ENCODE assay signal across 9 mouse cellular contexts in genomic region chr12:85792821-85793346, GRCm38 (mm10). TPM values are rescaled to one million over a fixed set of nuclear protein-coding genes. Genes with fewer than 3 reads are reported as not detected.
A peak's percentile ranks its signal among the peaks of the same experiment; 100 is the strongest.
DNase-seq lines count a peak whose midpoint lies in the region; ATAC-seq and TF ChIP-seq lines count a peak whose summit lies in the region.
"Had no signal": no experiment of that assay in that cellular context is flagged by ENCODE, and none has a peak within 500 bp of the region (broad histone marks: within the 10 kb centered on the region; RNA-seq: fewer than 3 reads in every experiment).

No protein-coding gene starts in this region.

- no peak for TF ChIP-seq CTCF in left cerebral cortex, adult 2 months (IDR thresholded peaks at IDR 0.05)

- WGBS in hindbrain, embryonic 14.5 days: 63% methylated on average over 6 of the region's 6 CpGs
- 78% methylated on average over 6 of the region's 6 CpGs for WGBS in hindbrain, embryonic 10.5 days

- H3K27ac ChIP-seq in hindbrain, embryonic 14.5 days: no peak overlapping the region
- no peak overlapping the region for H3K27ac ChIP-seq in hindbrain, embryonic 10.5 days
- H3K27ac ChIP-seq in left cerebral cortex, adult 2 months: no peak overlapping the region
- H3K27ac ChIP-seq: embryonic facial prominence, embryonic 12.5 days had no signal

- no peaks in the 10 kb centered on the region for H3K27me3 ChIP-seq in hindbrain, embryonic 14.5 days (ENCODE audit: control insufficient read depth, insufficient read depth, low read length)
- H3K27me3 ChIP-seq in hindbrain, embryonic 10.5 days (ENCODE audit: insufficient read depth, poor library complexity, severe bottlenecking): no peaks in the 10 kb centered on the region
- H3K27me3 ChIP-seq: embryonic facial prominence, embryonic 12.5 days had no signal

- H3K4me3 ChIP-seq in hindbrain, embryonic 14.5 days (replicated peaks; ENCODE audit: low read length): no peak overlapping the region
- no peak overlapping the region for H3K4me3 ChIP-seq in hindbrain, embryonic 10.5 days
- H3K4me3 ChIP-seq in left cerebral cortex, adult 2 months: no peak overlapping the region
- H3K4me3 ChIP-seq: embryonic facial prominence, embryonic 12.5 days had no signal

- no peak for ATAC-seq in hindbrain, embryonic 14.5 days (ENCODE audit: low FRiP score)

- no peaks in the 10 kb centered on the region for H3K4me1 ChIP-seq in hindbrain, embryonic 14.5 days (replicated peaks; ENCODE audit: control insufficient read depth, insufficient read depth, low read length)
- H3K4me1 ChIP-seq in hindbrain, embryonic 10.5 days (replicated peaks): peaks cover 6% of the 10 kb centered on the region; the same call in 1 of the 2 replicates
- H3K4me1 ChIP-seq: embryonic facial prominence, embryonic 12.5 days had no signal

- no peaks in the 10 kb centered on the region for H3K9me3 ChIP-seq in hindbrain, embryonic 14.5 days (ENCODE audit: control insufficient read depth, low read length)
- H3K9me3 ChIP-seq in hindbrain, embryonic 10.5 days: no peaks in the 10 kb centered on the region
- H3K9me3 ChIP-seq: embryonic facial prominence, embryonic 12.5 days had no signal

- no peak overlapping the region for H3K4me2 ChIP-seq in hindbrain, embryonic 14.5 days (replicated peaks)
- H3K4me2 ChIP-seq: embryonic facial prominence, embryonic 12.5 days had no signal

- intact Hi-C loops in left cerebral cortex, adult 2 months (cut with DNase I): no loop called here

- H3K36me3 ChIP-seq in hindbrain, embryonic 14.5 days (replicated peaks; ENCODE audit: control insufficient read depth, insufficient read depth): no peaks in the 10 kb centered on the region
- H3K36me3 ChIP-seq in hindbrain, embryonic 10.5 days: no peaks in the 10 kb centered on the region
- H3K36me3 ChIP-seq: embryonic facial prominence, embryonic 12.5 days had no signal

- no peak overlapping the region for H3K9ac ChIP-seq in hindbrain, embryonic 14.5 days
- H3K9ac ChIP-seq: embryonic facial prominence, embryonic 12.5 days had no signal

- peak; percentile 46 for DNase-seq in hindbrain, embryonic 14.5 days (ENCODE audit: low spot score)
- DNase-seq in hindbrain, embryonic 10.5 days (ENCODE audit: low spot score): no peak
- DNase-seq in ZHBTc4 (ENCODE audit: low read depth, low spot score): peak; percentile 27
- peak; percentile 37 for DNase-seq in heart, adult 8-10 months (ENCODE audit: low spot score)
- peak; percentile 18 to 23 for DNase-seq in left cerebral cortex, adult 2 months (ENCODE audit: extremely low spot score in 1 of 2, low spot score in 2 of 2)
- DNase-seq in telencephalon, adult 2 months (ENCODE audit: low read depth, low spot score): peak; percentile 45
- no peak for DNase-seq in adrenal gland, postnatal 25 days
- no peak for DNase-seq in thymus, postnatal 0 days (ENCODE audit: low spot score)

RNA-seq across cellular contexts. Expression of gene Erg28, which starts 31.5 kb away (rescaled TPM):
- 89.0 and 101 TPM in 2 replicates for polyA plus RNA-seq in hindbrain, embryonic 14.5 days (2014; fragmentation: Nextera tagmentation; extraction: Ambion mirVana)
- 108 and 120 TPM in 2 replicates for polyA plus RNA-seq in hindbrain, embryonic 10.5 days (2016; fragmentation: Nextera tagmentation; extraction: Ambion mirVana)
- 1 to 10 TPM; 5.7 to 7.7 (median 7.1) TPM for total RNA-seq in heart, adult 8-10 months (2022)
- 10 to 100 TPM; 48.9 to 51.8 TPM for total RNA-seq in left cerebral cortex, adult 2 months (2021)
- total RNA-seq in adrenal gland, postnatal 25 days (2021): 53.8 and 60.0 TPM in 2 replicates
- polyA plus RNA-seq in thymus, postnatal 0 days (2015; fragmentation: Nextera tagmentation; extraction: Ambion mirVana): 83.8 and 92.9 TPM in 2 replicates

RNA-seq across cellular contexts. Expression of gene Ttll5, which starts 31.6 kb away (rescaled TPM):
- polyA plus RNA-seq in hindbrain, embryonic 14.5 days (2014; fragmentation: Nextera tagmentation; extraction: Ambion mirVana): 14.4 TPM in 2 replicates
- polyA plus RNA-seq in hindbrain, embryonic 10.5 days (2016; fragmentation: Nextera tagmentation; extraction: Ambion mirVana): 18.0 and 18.3 TPM in 2 replicates
- 10 to 100 TPM; 12.8 to 20.7 (median 14.9) TPM for total RNA-seq in heart, adult 8-10 months (2022)
- total RNA-seq in left cerebral cortex, adult 2 months (2021): 10 to 100 TPM; 45.4 to 47.7 TPM
- 25.1 and 29.1 TPM in 2 replicates for total RNA-seq in adrenal gland, postnatal 25 days (2021)
- polyA plus RNA-seq in thymus, postnatal 0 days (2015; fragmentation: Nextera tagmentation; extraction: Ambion mirVana): 8.7 and 10.6 TPM in 2 replicates

RNA-seq across cellular contexts. Expression of gene Flvcr2, which starts 46.5 kb away (rescaled TPM):
- polyA plus RNA-seq in hindbrain, embryonic 14.5 days (2014; fragmentation: Nextera tagmentation; extraction: Ambion mirVana): 5.2 and 6.7 TPM in 2 replicates
- 0.90 and 1.0 TPM in 2 replicates for polyA plus RNA-seq in hindbrain, embryonic 10.5 days (2016; fragmentation: Nextera tagmentation; extraction: Ambion mirVana)
- 1 to 10 TPM; 1.9 to 2.6 (median 2.3) TPM for total RNA-seq in heart, adult 8-10 months (2022)
- 1 to 10 TPM; 2.2 to 2.7 TPM for total RNA-seq in left cerebral cortex, adult 2 months (2021)
- total RNA-seq in adrenal gland, postnatal 25 days (2021): 3.4 and 4.8 TPM in 2 replicates
- polyA plus RNA-seq in thymus, postnatal 0 days (2015; fragmentation: Nextera tagmentation; extraction: Ambion mirVana): 0.17 and 0.25 TPM in 2 replicates

Comparison
In these comparisons a context has a peak if more than half of its experiments do, and no peak if none do; other contexts are left out.
1. DNase-seq: peak in hindbrain, embryonic 14.5 days (single experiment), ZHBTc4 (single experiment), heart, adult 8-10 months (single experiment), left cerebral cortex, adult 2 months (2 of 2) and telencephalon, adult 2 months (single experiment); none in hindbrain, embryonic 10.5 days (single experiment), adrenal gland, postnatal 25 days (single experiment) and thymus, postnatal 0 days (single experiment).